Mouse (Mus musculus): ENCODE results near the gene Pkig. TPM values are rescaled to one million over a fixed set of nuclear protein-coding genes. Genes with fewer than 3 reads are reported as not detected.
"Not testable (repeated sequence)": the region's sequence is repeated elsewhere in the genome, so short reads cannot be mapped to it uniquely, and the experiment has no call there.

Pkig gene
- polyA plus RNA-seq, 1 experiment: 152 TPM

DNA sequence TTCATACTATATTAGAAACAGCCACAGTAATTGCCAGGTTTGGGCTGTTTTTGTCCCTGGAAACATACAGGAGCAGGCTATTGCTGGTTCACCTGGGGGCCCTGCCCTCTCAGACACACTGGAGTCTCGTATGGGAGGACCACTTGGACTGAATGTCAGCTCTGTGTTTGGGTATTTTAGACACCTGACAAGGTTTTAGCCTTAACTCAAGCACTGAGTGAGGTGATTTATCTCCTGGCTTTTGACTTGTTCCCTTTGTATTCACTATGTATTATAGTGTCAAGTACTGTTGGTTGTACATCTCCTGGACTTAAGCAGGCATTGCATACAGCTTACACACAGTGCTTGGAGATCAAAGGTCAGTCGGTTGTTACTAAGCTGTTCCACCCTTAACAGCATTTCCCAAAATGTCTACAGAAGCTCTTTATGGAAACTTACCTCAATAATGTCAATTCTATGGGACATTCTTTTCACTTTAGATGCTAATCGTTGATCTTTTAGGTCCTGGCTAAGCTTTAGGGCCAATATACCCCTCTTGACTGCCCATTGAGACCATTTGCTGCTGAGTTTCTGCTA, 41.4 kb upstream of the Pkig start:
- Histone ChIP-seq H3K4me1 (ENCODE audit: control insufficient read depth, insufficient read depth, low read length) (no peaks in the 10 kb centered on the region), H3K27ac (ENCODE audit: control insufficient read depth, insufficient read depth, low read depth, low read length, poor library complexity) (no peak overlapping the region), H3K4me3 (replicated peaks; ENCODE audit: control insufficient read depth, low read depth, low read length) (no peak overlapping the region)
- TF ChIP-seq POLR2A (IDR thresholded peaks at IDR 0.05; ENCODE audit: borderline replicate concordance, control insufficient read depth, low read depth, low read length) (no peak), CTCF (IDR thresholded peaks at IDR 0.05; ENCODE audit: control insufficient read depth, insufficient read depth, low read length) (no peak)
- 57% methylated on average over 3 of the region's 3 CpGs for WGBS

DNA sequence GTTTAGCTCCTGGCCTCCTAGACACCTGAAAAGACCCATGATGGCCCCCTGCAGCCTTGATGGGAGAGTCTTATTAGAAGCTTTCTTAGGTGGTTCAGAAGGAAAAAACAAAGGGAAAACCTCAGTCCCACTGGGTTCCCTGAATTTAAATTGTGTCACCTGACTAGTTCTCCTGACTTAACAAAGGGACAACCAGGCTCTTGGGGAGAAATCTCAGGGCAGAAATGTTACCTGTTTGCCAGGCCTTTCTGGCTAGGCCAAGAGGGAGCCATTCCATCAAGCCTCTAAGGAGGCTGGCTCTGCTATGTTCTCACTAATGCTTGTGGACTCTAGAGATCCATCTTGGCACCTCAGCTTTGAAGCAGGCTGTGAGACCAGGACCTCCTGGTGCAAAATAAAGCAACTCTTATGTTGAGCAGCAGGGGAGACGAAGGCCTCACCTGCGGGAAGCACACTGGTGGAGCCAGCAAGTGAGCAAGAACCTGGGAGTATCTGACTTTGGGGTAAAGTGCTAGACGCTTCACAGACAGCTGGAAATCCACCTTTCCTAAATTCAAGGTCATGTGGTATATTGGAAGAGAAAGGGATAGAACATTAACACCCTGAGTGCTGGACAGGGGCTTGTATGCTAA, 40.8 kb upstream of the Pkig start:
- no peaks in the 10 kb centered on the region for H3K4me1 ChIP-seq (ENCODE audit: control insufficient read depth, insufficient read depth, low read length)
- no peak for TF ChIP-seq POLR2A (IDR thresholded peaks at IDR 0.05; ENCODE audit: borderline replicate concordance, control insufficient read depth, low read depth, low read length)
- no peak for TF ChIP-seq CTCF (IDR thresholded peaks at IDR 0.05; ENCODE audit: control insufficient read depth, insufficient read depth, low read length)
- 82% methylated on average over 3 of the region's 3 CpGs for WGBS
- H3K4me3 ChIP-seq (replicated peaks; ENCODE audit: control insufficient read depth, low read depth, low read length): no peak overlapping the region
- H3K27ac ChIP-seq (ENCODE audit: control insufficient read depth, insufficient read depth, low read depth, low read length, poor library complexity): no peak overlapping the region

DNA sequence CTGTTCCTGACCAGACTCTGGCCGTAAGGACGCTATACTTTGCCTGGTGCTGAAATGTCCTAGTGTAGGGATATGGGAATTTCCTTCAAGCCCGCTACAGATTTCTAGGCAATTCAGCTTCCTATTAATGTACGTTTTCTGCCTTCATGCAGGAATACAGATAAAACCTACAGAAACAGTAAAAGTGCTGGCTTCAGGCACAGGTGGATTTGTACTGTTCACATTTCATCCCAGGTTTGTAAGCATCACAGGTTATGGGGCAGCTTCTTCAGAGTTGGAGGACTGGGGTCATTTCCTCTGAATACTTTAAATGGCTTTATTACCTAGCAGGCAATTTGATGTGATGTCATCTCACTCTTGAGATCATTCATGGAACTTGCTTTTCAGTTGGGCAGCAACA, 40.3 kb upstream of the Pkig start:
- 89% methylated on average over 4 of the region's 4 CpGs for WGBS
- H3K27ac ChIP-seq (ENCODE audit: control insufficient read depth, insufficient read depth, low read depth, low read length, poor library complexity): no peak overlapping the region
- no peak for TF ChIP-seq CTCF (IDR thresholded peaks at IDR 0.05; ENCODE audit: control insufficient read depth, insufficient read depth, low read length)
- TF ChIP-seq POLR2A (IDR thresholded peaks at IDR 0.05; ENCODE audit: borderline replicate concordance, control insufficient read depth, low read depth, low read length): no peak
- H3K4me3 ChIP-seq (replicated peaks; ENCODE audit: control insufficient read depth, low read depth, low read length): no peak overlapping the region
- H3K4me1 ChIP-seq (ENCODE audit: control insufficient read depth, insufficient read depth, low read length): no peaks in the 10 kb centered on the region

DNA sequence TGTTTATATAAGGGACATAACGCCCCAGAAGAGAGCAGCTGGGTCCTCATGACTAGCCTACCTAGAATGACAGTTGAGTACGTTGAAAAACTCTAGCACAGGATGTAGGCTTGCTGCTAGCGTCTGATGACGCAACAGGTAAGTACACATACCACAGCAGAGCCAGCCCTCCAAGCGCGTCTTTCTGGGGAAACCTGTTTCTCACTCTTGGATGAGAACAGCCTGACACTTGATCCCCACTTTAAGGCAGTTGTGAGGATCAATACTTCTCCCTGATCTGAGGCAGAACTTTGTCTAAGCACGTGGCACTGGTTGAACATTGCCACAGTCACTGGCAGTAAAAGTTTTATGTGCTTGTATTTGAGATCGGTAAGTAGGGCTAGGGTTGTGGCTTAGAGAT, 37.7 kb upstream of the Pkig start:
- H3K27ac ChIP-seq (ENCODE audit: control insufficient read depth, insufficient read depth, low read depth, low read length, poor library complexity): no peak overlapping the region
- no peak for TF ChIP-seq POLR2A (IDR thresholded peaks at IDR 0.05; ENCODE audit: borderline replicate concordance, control insufficient read depth, low read depth, low read length)
- no peak for TF ChIP-seq CTCF (IDR thresholded peaks at IDR 0.05; ENCODE audit: control insufficient read depth, insufficient read depth, low read length)
- no peak overlapping the region for H3K4me3 ChIP-seq (replicated peaks; ENCODE audit: control insufficient read depth, low read depth, low read length)
- no peaks in the 10 kb centered on the region for H3K4me1 ChIP-seq (ENCODE audit: control insufficient read depth, insufficient read depth, low read length)
- 57% methylated on average over 8 of the region's 8 CpGs for WGBS

DNA sequence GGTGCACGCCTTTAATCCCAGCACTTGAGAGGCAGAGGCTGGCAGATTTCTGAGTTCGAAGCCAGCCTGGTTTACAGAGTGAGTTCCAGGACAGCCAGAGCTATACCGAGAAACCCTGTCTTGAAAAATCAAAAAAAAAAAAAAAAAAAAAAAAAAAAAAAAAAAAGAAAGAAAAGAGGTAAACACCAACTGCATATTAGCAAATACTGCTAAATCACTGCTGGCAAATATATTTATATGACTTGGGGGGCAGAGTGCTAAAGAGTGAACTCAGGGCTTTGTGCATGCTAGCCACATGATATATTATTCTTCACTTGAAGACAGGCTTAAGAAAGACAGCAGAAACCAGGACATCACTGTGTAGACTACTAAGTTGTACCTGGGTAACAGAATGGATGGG, 36.8 kb upstream of the Pkig start:
- not testable (repeated sequence) for H3K4me1 ChIP-seq (ENCODE audit: control insufficient read depth, insufficient read depth, low read length); H3K4me3 ChIP-seq (replicated peaks; ENCODE audit: control insufficient read depth, low read depth, low read length); H3K27ac ChIP-seq (ENCODE audit: control insufficient read depth, insufficient read depth, low read depth, low read length, poor library complexity)
- 83% methylated on average over 3 of the region's 3 CpGs for WGBS

DNA sequence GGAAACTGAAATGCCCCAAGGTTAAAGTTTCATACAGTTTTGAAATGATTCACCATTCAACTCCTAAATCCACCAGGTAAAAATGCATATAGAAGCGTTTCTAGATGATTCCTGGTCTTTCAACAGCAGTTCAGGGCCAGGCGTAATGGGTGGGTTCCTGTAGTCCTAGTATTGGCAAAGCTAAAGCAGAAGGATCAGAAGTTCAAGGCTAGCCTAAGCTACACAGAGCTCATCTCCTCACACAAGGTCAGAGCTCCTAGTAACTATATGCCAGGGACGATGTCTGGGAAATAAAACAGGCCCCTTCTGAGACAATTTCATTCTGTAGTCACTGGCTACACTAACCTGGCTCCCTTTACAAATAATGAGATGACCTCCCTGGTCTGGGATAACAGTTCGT, 27.0 kb upstream of the Pkig start:
- no peak overlapping the region for H3K27ac ChIP-seq (ENCODE audit: control insufficient read depth, insufficient read depth, low read depth, low read length, poor library complexity)
- WGBS: 89% methylated on average over 4 of the region's 4 CpGs
- H3K4me1 ChIP-seq (ENCODE audit: control insufficient read depth, insufficient read depth, low read length): no peaks in the 10 kb centered on the region
- H3K4me3 ChIP-seq (replicated peaks; ENCODE audit: control insufficient read depth, low read depth, low read length): no peak overlapping the region
- TF ChIP-seq POLR2A (IDR thresholded peaks at IDR 0.05; ENCODE audit: borderline replicate concordance, control insufficient read depth, low read depth, low read length) (no peak), CTCF (IDR thresholded peaks at IDR 0.05; ENCODE audit: control insufficient read depth, insufficient read depth, low read length) (no peak)

DNA sequence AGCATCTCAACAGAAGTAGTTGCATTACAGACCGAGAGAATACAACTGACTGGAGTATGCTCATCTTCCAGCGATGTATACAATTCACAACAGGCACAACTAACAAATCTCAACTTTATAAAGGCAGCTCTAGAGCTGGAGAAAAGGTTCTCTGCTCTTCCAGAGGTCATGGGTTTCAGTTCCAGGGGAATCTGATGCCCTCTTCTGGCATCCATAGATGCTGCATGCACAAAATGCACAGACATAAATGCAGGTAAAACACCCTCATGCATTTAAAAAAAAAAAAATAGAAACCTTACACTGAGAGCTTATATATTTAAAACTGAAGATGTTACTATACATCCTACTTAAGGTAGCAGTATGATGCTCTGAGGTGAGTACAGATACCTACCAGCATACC, 26.5 kb upstream of the Pkig start:
- no peak overlapping the region for H3K27ac ChIP-seq (ENCODE audit: control insufficient read depth, insufficient read depth, low read depth, low read length, poor library complexity)
- WGBS: 94% methylated on average over 2 of the region's 2 CpGs
- TF ChIP-seq POLR2A (IDR thresholded peaks at IDR 0.05; ENCODE audit: borderline replicate concordance, control insufficient read depth, low read depth, low read length): no peak
- no peak for TF ChIP-seq CTCF (IDR thresholded peaks at IDR 0.05; ENCODE audit: control insufficient read depth, insufficient read depth, low read length)
- no peak overlapping the region for H3K4me3 ChIP-seq (replicated peaks; ENCODE audit: control insufficient read depth, low read depth, low read length)
- H3K4me1 ChIP-seq (ENCODE audit: control insufficient read depth, insufficient read depth, low read length): no peaks in the 10 kb centered on the region

DNA sequence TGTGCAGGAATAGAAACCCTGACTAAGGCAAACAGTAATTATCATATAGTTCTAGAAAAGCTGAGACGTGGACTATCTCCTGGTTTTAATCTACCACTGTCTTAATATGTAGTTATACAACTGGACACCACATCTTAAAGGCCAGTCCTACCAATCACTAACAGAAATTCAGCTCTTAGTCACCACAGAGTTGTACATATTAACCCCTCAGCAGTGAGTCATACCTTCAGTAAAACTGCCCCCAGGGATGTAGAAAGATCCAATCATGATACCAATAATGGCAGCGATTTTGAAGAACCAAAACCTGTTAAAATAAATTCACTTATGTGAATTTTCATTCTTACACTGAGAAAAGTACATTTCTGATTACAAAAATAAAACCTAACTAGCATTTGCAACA, 24.0 kb upstream of the Pkig start:
- Histone ChIP-seq H3K4me3 (replicated peaks; ENCODE audit: control insufficient read depth, low read depth, low read length) (no peak overlapping the region), H3K27ac (ENCODE audit: control insufficient read depth, insufficient read depth, low read depth, low read length, poor library complexity) (no peak overlapping the region), H3K4me1 (ENCODE audit: control insufficient read depth, insufficient read depth, low read length) (no peaks in the 10 kb centered on the region; the same call in 1 of the 2 replicates)
- no peak for TF ChIP-seq POLR2A (IDR thresholded peaks at IDR 0.05; ENCODE audit: borderline replicate concordance, control insufficient read depth, low read depth, low read length)
- TF ChIP-seq CTCF (IDR thresholded peaks at IDR 0.05; ENCODE audit: control insufficient read depth, insufficient read depth, low read length): no peak
- WGBS: 78% methylated on average over 2 of the region's 2 CpGs

DNA sequence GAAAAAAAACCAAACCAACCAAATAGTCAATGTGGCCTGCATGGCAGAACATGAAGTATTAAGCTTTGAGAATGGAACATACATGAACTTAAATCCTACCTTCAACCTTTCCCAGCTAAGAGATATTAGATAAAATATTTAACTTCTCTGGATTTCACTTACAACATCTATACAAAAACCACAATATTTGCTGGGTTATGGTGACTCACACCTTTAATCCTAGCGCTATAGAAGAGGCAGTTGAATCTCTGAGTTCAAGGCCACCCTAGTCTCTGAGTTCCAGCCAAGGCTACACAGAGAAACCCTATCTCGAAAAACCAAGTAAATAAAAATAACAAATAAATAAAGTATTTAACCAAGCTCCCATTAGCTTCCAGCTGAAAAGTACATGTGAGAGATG, 22.1 kb upstream of the Pkig start:
- H3K4me3 ChIP-seq (replicated peaks; ENCODE audit: control insufficient read depth, low read depth, low read length): no peak overlapping the region
- H3K27ac ChIP-seq (ENCODE audit: control insufficient read depth, insufficient read depth, low read depth, low read length, poor library complexity): no peak overlapping the region
- 60% methylated on average over 2 of the region's 2 CpGs for WGBS
- no peak for TF ChIP-seq CTCF (IDR thresholded peaks at IDR 0.05; ENCODE audit: control insufficient read depth, insufficient read depth, low read length)
- TF ChIP-seq POLR2A (IDR thresholded peaks at IDR 0.05; ENCODE audit: borderline replicate concordance, control insufficient read depth, low read depth, low read length): no peak
- H3K4me1 ChIP-seq (ENCODE audit: control insufficient read depth, insufficient read depth, low read length): peaks cover under 1% of the 10 kb centered on the region; the same call in 1 of the 2 replicates
